Mouse (Mus musculus): Measurements from ENCODE around the gene Wdr31. TPM values are rescaled to one million over a fixed set of nuclear protein-coding genes. Genes with fewer than 3 reads are reported as not detected.
A peak's percentile ranks its signal among the peaks of the same experiment; 100 is the strongest.

Wdr31 gene
- polyA plus RNA-seq, 1 experiment from 2014 or later, result 4.2 TPM

GRCm38 (mm10) chr4:62509946-62510345 is 39.2 kb upstream of the Wdr31 start:
- Histone ChIP-seq H3K9me3 (no peaks in the 10 kb centered on the region), H3K27ac (no peak overlapping the region), H3K27me3 (no peaks in the 10 kb centered on the region), H3K4me1 (peaks cover under 1% of the 10 kb centered on the region; the same call in 1 of the 2 replicates), H3K36me3 (peaks cover 68% of the 10 kb centered on the region), H3K9ac (no peak overlapping the region), H3K4me2 (no peak overlapping the region), H3K4me3 (no peak overlapping the region)
- no peak for ATAC-seq (ENCODE audit: insufficient number of reproducible peaks, low FRiP score, low TSS enrichment, low read depth)
- 87% methylated on average over 11 of the region's 11 CpGs for WGBS

DNA sequence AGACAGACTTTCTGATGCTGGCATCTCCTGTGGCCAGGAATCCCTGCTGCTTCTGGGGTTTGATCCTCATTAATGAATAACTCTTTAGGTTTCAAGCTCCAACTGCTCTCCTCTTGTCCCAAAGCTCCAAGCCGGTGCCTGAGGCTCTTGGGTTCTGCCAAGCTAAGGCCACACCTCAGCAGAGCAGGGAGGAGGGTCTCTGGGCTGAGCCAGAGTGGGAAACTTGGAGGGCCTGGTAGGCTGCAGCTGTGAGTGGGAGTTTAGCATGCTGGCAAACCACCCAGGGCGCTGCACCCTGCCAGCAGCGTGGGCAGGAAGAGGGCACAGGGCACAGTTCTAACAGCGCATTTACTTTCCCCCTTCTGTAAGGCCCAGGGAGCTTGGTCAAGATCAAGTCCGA is 38.1 kb upstream of the Wdr31 start:
- H3K36me3 ChIP-seq, result peaks cover 64% of the 10 kb centered on the region
- WGBS, result 97% methylated on average over 5 of the region's 5 CpGs
- no peak for ATAC-seq (ENCODE audit: insufficient number of reproducible peaks, low FRiP score, low TSS enrichment, low read depth)

GRCm38 (mm10) chr4:62506798-62507197 is 36.1 kb upstream of the Wdr31 start:
- Histone ChIP-seq H3K4me1 (peaks cover 4% of the 10 kb centered on the region), H3K9me3 (no peaks in the 10 kb centered on the region), H3K27me3 (no peaks in the 10 kb centered on the region), H3K9ac (no peak overlapping the region), H3K36me3 (peaks cover 44% of the 10 kb centered on the region), H3K4me3 (no peak overlapping the region), H3K4me2 (no peak overlapping the region), H3K27ac (no peak overlapping the region)
- ATAC-seq (ENCODE audit: insufficient number of reproducible peaks, low FRiP score, low TSS enrichment, low read depth), result no peak
- 47% methylated on average over 2 of the region's 2 CpGs for WGBS

More for the DNA sequence above, 38.1 kb upstream of the Wdr31 start:
- Histone ChIP-seq H3K9ac (no peak overlapping the region), H3K9me3 (no peaks in the 10 kb centered on the region), H3K4me2 (no peak overlapping the region), H3K4me1 (no peaks in the 10 kb centered on the region; the same call in 1 of the 2 replicates), H3K4me3 (no peak overlapping the region), H3K27me3 (no peaks in the 10 kb centered on the region), H3K27ac (no peak overlapping the region)

GRCm38 (mm10) chr4:62505991-62506390 is 35.3 kb upstream of the Wdr31 start:
- no peak overlapping the region for H3K27ac ChIP-seq
- no peak for ATAC-seq (ENCODE audit: insufficient number of reproducible peaks, low FRiP score, low TSS enrichment, low read depth)
- H3K9me3 ChIP-seq, result no peaks in the 10 kb centered on the region
- H3K9ac ChIP-seq, result no peak overlapping the region
- no peak overlapping the region for H3K4me3 ChIP-seq
- peaks cover 36% of the 10 kb centered on the region for H3K36me3 ChIP-seq
- H3K4me2 ChIP-seq, result no peak overlapping the region
- whole genome bisulfite sequencing, result 81% methylated on average over 3 of the region's 3 CpGs
- H3K4me1 ChIP-seq, result peaks cover 7% of the 10 kb centered on the region
- no peaks in the 10 kb centered on the region for H3K27me3 ChIP-seq

- peaks cover 26% of the 10 kb centered on the region for H3K36me3 ChIP-seq
- H3K27ac ChIP-seq, result peak within 1 kb of the TSS; percentile 70
- peaks cover 7% of the 10 kb centered on the region for H3K4me1 ChIP-seq
- H3K4me2 ChIP-seq, result peak within 1 kb of the TSS; percentile 57
- no peak for ATAC-seq (ENCODE audit: insufficient number of reproducible peaks, low FRiP score, low TSS enrichment, low read depth)
- WGBS, result 71% methylated on average over 3 of the region's 3 CpGs
- no peaks in the 10 kb centered on the region for H3K27me3 ChIP-seq
- H3K9me3 ChIP-seq, result no peaks in the 10 kb centered on the region
- peak within 1 kb of the TSS; percentile 42 for H3K9ac ChIP-seq
- H3K4me3 ChIP-seq, result peak within 1 kb of the TSS; percentile 56
Observed at GRCm38 (mm10) chr4:62503374-62503970, 32.8 kb upstream of the Wdr31 start, which contains the start of gene Hdhd3. TSS of gene Hdhd3 (minus strand) at chr4:62503467.

DNA sequence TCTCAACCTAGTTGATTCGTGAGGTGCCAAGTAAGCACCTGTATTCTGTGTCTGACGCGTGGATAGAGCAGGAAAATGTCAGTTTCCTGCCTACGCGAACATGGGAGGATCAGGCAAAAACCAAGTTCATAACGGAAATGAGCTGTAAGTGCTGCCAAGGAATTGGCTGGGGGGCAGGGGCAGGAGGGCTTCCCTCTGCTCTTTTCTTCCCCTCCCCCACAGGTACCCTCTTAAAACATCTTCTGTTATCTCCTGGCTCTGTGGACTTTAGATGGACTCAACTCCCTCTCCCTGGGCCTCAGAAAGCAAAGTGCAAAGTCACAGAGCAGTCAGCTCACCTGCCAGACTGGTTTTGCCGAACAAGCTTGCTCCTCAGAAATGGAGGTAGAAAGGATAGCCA is 32.3 kb upstream of the Wdr31 start:
- Histone ChIP-seq H3K4me2 (no peak overlapping the region), H3K9ac (no peak overlapping the region), H3K4me1 (peaks cover 7% of the 10 kb centered on the region), H3K4me3 (no peak overlapping the region), H3K27me3 (no peaks in the 10 kb centered on the region), H3K36me3 (peaks cover 26% of the 10 kb centered on the region), H3K9me3 (no peaks in the 10 kb centered on the region), H3K27ac (peak overlapping the region; percentile 9; the same call in 1 of the 2 replicates)
- ATAC-seq (ENCODE audit: insufficient number of reproducible peaks, low FRiP score, low TSS enrichment, low read depth), result no peak
- WGBS, result 64% methylated on average over 7 of the region's 7 CpGs

GRCm38 (mm10) chr4:62501964-62502732 is 31.5 kb upstream of the Wdr31 start:
- Histone ChIP-seq H3K27me3 (no peaks in the 10 kb centered on the region), H3K4me3 (peak overlapping the region; percentile 56), H3K27ac (peak overlapping the region; percentile 70), H3K4me2 (peak overlapping the region; percentile 57), H3K9ac (peak overlapping the region; percentile 42), H3K36me3 (peaks cover 27% of the 10 kb centered on the region), H3K9me3 (no peaks in the 10 kb centered on the region), H3K4me1 (peaks cover 7% of the 10 kb centered on the region)
- ATAC-seq (ENCODE audit: insufficient number of reproducible peaks, low FRiP score, low TSS enrichment, low read depth), result peak; percentile 88
- 2% methylated on average over 38 of the region's 38 CpGs for WGBS

- WGBS, result under 1% methylated on average over 7 of the region's 7 CpGs
- no peaks in the 10 kb centered on the region for H3K9me3 ChIP-seq
- no peak for ATAC-seq (ENCODE audit: insufficient number of reproducible peaks, low FRiP score, low TSS enrichment, low read depth)
- H3K27me3 ChIP-seq, result no peaks in the 10 kb centered on the region
- H3K9ac ChIP-seq, result peak overlapping the region; percentile 42
- peak overlapping the region; percentile 57 for H3K4me2 ChIP-seq
- H3K36me3 ChIP-seq, result peaks cover 27% of the 10 kb centered on the region
- peak overlapping the region; percentile 70 for H3K27ac ChIP-seq
- peak overlapping the region; percentile 56 for H3K4me3 ChIP-seq
- H3K4me1 ChIP-seq, result peaks cover 7% of the 10 kb centered on the region
Observed at GRCm38 (mm10) chr4:62501534-62501933, 30.8 kb upstream of the Wdr31 start.

DNA sequence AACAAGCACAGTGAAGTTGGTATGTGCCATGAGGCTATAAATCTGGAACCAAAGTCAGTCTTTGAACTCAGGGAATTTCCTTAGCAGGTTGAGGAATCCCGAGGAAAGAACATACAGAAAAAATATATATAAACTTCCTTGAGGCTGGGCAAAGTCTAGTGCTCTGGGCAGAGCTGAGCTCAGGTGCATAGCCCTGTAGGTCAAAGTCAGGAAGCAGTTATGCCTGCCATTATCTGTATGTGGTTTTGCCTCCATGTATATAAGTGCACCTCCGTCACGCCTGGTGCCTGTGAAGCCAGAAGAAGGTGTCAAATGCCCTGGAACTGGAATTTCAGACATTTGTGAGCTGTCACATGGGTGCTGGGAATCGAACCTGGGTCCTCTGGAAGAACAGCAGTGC is 30.1 kb upstream of the Wdr31 start:
- H3K27ac ChIP-seq, result no peak overlapping the region
- peaks cover 12% of the 10 kb centered on the region for H3K4me1 ChIP-seq
- WGBS, result 74% methylated on average over 4 of the region's 4 CpGs
- no peak overlapping the region; the same call in 1 of the 2 replicates for H3K4me2 ChIP-seq
- H3K27me3 ChIP-seq, result no peaks in the 10 kb centered on the region
- H3K36me3 ChIP-seq, result peaks cover 27% of the 10 kb centered on the region
- H3K4me3 ChIP-seq, result no peak overlapping the region
- no peak for ATAC-seq (ENCODE audit: insufficient number of reproducible peaks, low FRiP score, low TSS enrichment, low read depth)
- no peaks in the 10 kb centered on the region for H3K9me3 ChIP-seq
- no peak overlapping the region for H3K9ac ChIP-seq

- H3K27ac ChIP-seq, result no peak overlapping the region
- ATAC-seq (ENCODE audit: insufficient number of reproducible peaks, low FRiP score, low TSS enrichment, low read depth), result no peak
- no peaks in the 10 kb centered on the region for H3K27me3 ChIP-seq
- no peak overlapping the region for H3K9ac ChIP-seq
- H3K4me2 ChIP-seq, result no peak overlapping the region
- peaks cover 8% of the 10 kb centered on the region; the same call in 1 of the 2 replicates for H3K4me1 ChIP-seq
- no peaks in the 10 kb centered on the region for H3K9me3 ChIP-seq
- peaks cover 27% of the 10 kb centered on the region for H3K36me3 ChIP-seq
- H3K4me3 ChIP-seq, result no peak overlapping the region
- 60% methylated on average over 8 of the region's 8 CpGs for WGBS
Observed at GRCm38 (mm10) chr4:62496815-62497214, 26.1 kb upstream of the Wdr31 start.

- peaks cover 27% of the 10 kb centered on the region for H3K36me3 ChIP-seq
- H3K9ac ChIP-seq, result no peak overlapping the region
- no peak overlapping the region for H3K27ac ChIP-seq
- no peak overlapping the region for H3K4me2 ChIP-seq
- peaks cover 4% of the 10 kb centered on the region; the same call in 1 of the 2 replicates for H3K4me1 ChIP-seq
- no peaks in the 10 kb centered on the region for H3K9me3 ChIP-seq
- 72% methylated on average over 8 of the region's 8 CpGs for WGBS
- ATAC-seq (ENCODE audit: insufficient number of reproducible peaks, low FRiP score, low TSS enrichment, low read depth), result no peak
- no peak overlapping the region for H3K4me3 ChIP-seq
- H3K27me3 ChIP-seq, result no peaks in the 10 kb centered on the region
Observed at GRCm38 (mm10) chr4:62495946-62496345, 25.2 kb upstream of the Wdr31 start.

- no peaks in the 10 kb centered on the region for H3K27me3 ChIP-seq
- WGBS, result 60% methylated on average over 9 of the region's 9 CpGs
- H3K4me1 ChIP-seq, result peaks cover 4% of the 10 kb centered on the region; the same call in 1 of the 2 replicates
- no peak overlapping the region for H3K4me3 ChIP-seq
- no peak overlapping the region for H3K4me2 ChIP-seq
- peaks cover 19% of the 10 kb centered on the region for H3K36me3 ChIP-seq
- H3K9ac ChIP-seq, result no peak overlapping the region
- H3K9me3 ChIP-seq, result no peaks in the 10 kb centered on the region
- no peak for ATAC-seq (ENCODE audit: insufficient number of reproducible peaks, low FRiP score, low TSS enrichment, low read depth)
- H3K27ac ChIP-seq, result no peak overlapping the region
Observed at GRCm38 (mm10) chr4:62494230-62494629, 23.5 kb upstream of the Wdr31 start.
